Mouse (Mus musculus) frontal cortex, postnatal 14 days (tissue): ENCODE measurements around the gene Gtpbp1.

Source experiments
- DNase-seq, 2 experiments: peaks; one replicate each; pipeline ENCODE4 v3.0.0; 2022; ENCODE audit warnings: low spot score in 2 of 2

Gene Gtpbp1

GRCm38 (mm10) chr15:79723439-79723838 lies 32.8 kb downstream of the Gtpbp1 start:
- DNase-seq, result no peak

GRCm38 (mm10) chr15:79725190-79725789 lies 34.6 kb downstream of the Gtpbp1 start:
- DNase-seq, result peak in 1 of 2 experiments; percentile 67

GRCm38 (mm10) chr15:79727840-79728239 lies 37.2 kb downstream of the Gtpbp1 start:
- no peak for DNase-seq

- DNase-seq, result no peak
Observed at GRCm38 (mm10) chr15:79728311-79728710, 37.7 kb downstream of the Gtpbp1 start.

- no peak for DNase-seq
Observed at GRCm38 (mm10) chr15:79728731-79729388, 38.2 kb downstream of the Gtpbp1 start.

GRCm38 (mm10) chr15:79731554-79731953 lies 40.9 kb downstream of the Gtpbp1 start:
- no peak for DNase-seq

GRCm38 (mm10) chr15:79733192-79733591 lies 42.5 kb downstream of the Gtpbp1 start:
- no peak for DNase-seq

- DNase-seq, result no peak
Observed at GRCm38 (mm10) chr15:79733640-79734039, 43.0 kb downstream of the Gtpbp1 start.

GRCm38 (mm10) chr15:79734311-79734710 lies 43.7 kb downstream of the Gtpbp1 start:
- no peak for DNase-seq

- DNase-seq, result no peak
Observed at GRCm38 (mm10) chr15:79740739-79741138, 50.1 kb downstream of the Gtpbp1 start.

- no peak for DNase-seq
Observed at GRCm38 (mm10) chr15:79741173-79741858, 50.7 kb downstream of the Gtpbp1 start.

- peak; percentile 82 to 93 for DNase-seq
Observed at GRCm38 (mm10) chr15:79741921-79742705, 51.5 kb downstream of the Gtpbp1 start, which contains the start of gene Sun2. Gene Sun2, minus strand, starts transcription at chr15:79742536.

GRCm38 (mm10) chr15:79742706-79743023 lies 52.0 kb downstream of the Gtpbp1 start:
- DNase-seq, result no peak

- no peak for DNase-seq
Observed at GRCm38 (mm10) chr15:79744001-79744400, 53.4 kb downstream of the Gtpbp1 start.

GRCm38 (mm10) chr15:79744742-79745141 lies 54.1 kb downstream of the Gtpbp1 start:
- no peak for DNase-seq

GRCm38 (mm10) chr15:79745312-79745711 lies 54.7 kb downstream of the Gtpbp1 start:
- DNase-seq, result no peak

- no peak for DNase-seq
Observed at GRCm38 (mm10) chr15:79745883-79746282, 55.2 kb downstream of the Gtpbp1 start.

GRCm38 (mm10) chr15:79747998-79748397 lies 57.4 kb downstream of the Gtpbp1 start:
- no peak for DNase-seq

GRCm38 (mm10) chr15:79749162-79749561 lies 58.5 kb downstream of the Gtpbp1 start:
- DNase-seq, result no peak

- DNase-seq, result no peak
Observed at GRCm38 (mm10) chr15:79750266-79750665, 59.6 kb downstream of the Gtpbp1 start.

GRCm38 (mm10) chr15:79751772-79752171 lies 61.1 kb downstream of the Gtpbp1 start:
- DNase-seq, result no peak

GRCm38 (mm10) chr15:79752742-79753419 lies 62.2 kb downstream of the Gtpbp1 start:
- peak; percentile 60 to 80 for DNase-seq
